Mouse (Mus musculus) midbrain, embryonic 13.5 days (tissue): ENCODE measurements around the gene Ccdc13. TPM values are rescaled to one million over a fixed set of nuclear protein-coding genes. Genes with fewer than 3 reads are reported as not detected.

Experiments used
- ATAC-seq: fragments of 200-750 bp; cut with Nextera tagmentation; 2 replicates; pipeline ENCODE4 v1.8.0; 2017; ENCODE audit warnings: mild to moderate bottlenecking, moderate TSS enrichment, moderate library complexity
- H3K27ac ChIP-seq: fragments of 300-500 bp; sonication (generic); 2 replicates; pipeline ENCODE4 v1.5.1; 2015; ENCODE audit warnings: inconsistent platforms, mild to moderate bottlenecking, moderate library complexity
- H3K27me3 ChIP-seq: fragments of 300-500 bp; sonication (generic); 2 replicates; pipeline ENCODE4 v1.6.1; 2015; ENCODE audit warnings: mild to moderate bottlenecking, inconsistent platforms
- H3K36me3 ChIP-seq: fragments of 300-500 bp; sonication (generic); 2 replicates; pipeline ENCODE4 v1.6.1; 2015; ENCODE audit warnings: mild to moderate bottlenecking, inconsistent platforms
- H3K4me1 ChIP-seq: fragments of 300-500 bp; sonication (generic); replicated peaks from 2 replicates; pipeline ENCODE4 v1.6.1; 2015; ENCODE audit warnings: inconsistent platforms
- H3K4me2 ChIP-seq: fragments of 300-500 bp; sonication (generic); replicated peaks from 2 replicates; pipeline ENCODE4 v1.6.1; 2015; ENCODE audit warnings: moderate library complexity, mild to moderate bottlenecking, inconsistent platforms
- H3K4me3 ChIP-seq: fragments of 300-500 bp; sonication (generic); replicated peaks from 2 replicates; pipeline ENCODE4 v1.5.1; 2015; ENCODE audit warnings: mild to moderate bottlenecking, inconsistent platforms
- H3K9ac ChIP-seq: fragments of 300-500 bp; sonication (generic); replicated peaks from 2 replicates; pipeline ENCODE4 v1.6.1; 2015; ENCODE audit warnings: mild to moderate bottlenecking, inconsistent platforms
- H3K9me3 ChIP-seq: fragments of 300-500 bp; sonication (generic); 2 replicates; pipeline ENCODE4 v1.6.1; 2016; ENCODE audit warnings: mild to moderate bottlenecking, inconsistent platforms
- WGBS: fragments of 180-500 bp; shearing (Covaris S2); methylation state at CpG from one replicate; pipeline ENCODE4 v1.1.7; 2015; 5-methylcytosine and 5-hydroxymethylcytosine counted together
- polyA plus RNA-seq: library from polyadenylated mRNA; unstranded; fragments of >200 nt; fragmentation: Nextera tagmentation; extraction: Ambion mirVana; gene quantifications from 2 replicates; pipeline ENCODE4 v1.2.1, GENCODE M21; 2015

Gene Ccdc13
- polyA plus RNA-seq, 1 experiment from 2014 or later: 5.0 TPM

GRCm38 (mm10) chr9:121865425-121866008, 26.3 kb upstream of the Ccdc13 start:
- ATAC-seq: no peak
- Histone ChIP-seq H3K36me3 (no peaks in the 10 kb centered on the region), H3K9ac (no peak overlapping the region), H3K9me3 (no peaks in the 10 kb centered on the region), H3K4me1 (peaks cover 3% of the 10 kb centered on the region; the same call in 1 of the 2 replicates), H3K27me3 (no peaks in the 10 kb centered on the region), H3K4me2 (no peak overlapping the region), H3K4me3 (no peak overlapping the region), H3K27ac (no peak overlapping the region)
- WGBS: 53% methylated on average over 3 of the region's 3 CpGs

- H3K4me1 ChIP-seq: peaks cover 3% of the 10 kb centered on the region; the same call in 1 of the 2 replicates
- no peak overlapping the region for H3K4me3 ChIP-seq
- H3K9me3 ChIP-seq: no peaks in the 10 kb centered on the region
- H3K4me2 ChIP-seq: no peak overlapping the region
- H3K36me3 ChIP-seq: no peaks in the 10 kb centered on the region
- H3K27ac ChIP-seq: no peak overlapping the region
- no peak for ATAC-seq
- no peaks in the 10 kb centered on the region for H3K27me3 ChIP-seq
- H3K9ac ChIP-seq: no peak overlapping the region
- 74% methylated on average over 4 of the region's 4 CpGs for WGBS
Observed at GRCm38 (mm10) chr9:121864837-121865236, 25.6 kb upstream of the Ccdc13 start.

- H3K27me3 ChIP-seq: no peaks in the 10 kb centered on the region
- H3K4me3 ChIP-seq: no peak overlapping the region
- no peak overlapping the region for H3K9ac ChIP-seq
- H3K36me3 ChIP-seq: no peaks in the 10 kb centered on the region
- no peak for ATAC-seq
- H3K4me1 ChIP-seq: peaks cover 17% of the 10 kb centered on the region
- no peak overlapping the region for H3K27ac ChIP-seq
- 80% methylated on average over 2 of the region's 2 CpGs for WGBS
- H3K4me2 ChIP-seq: no peak overlapping the region
- no peaks in the 10 kb centered on the region for H3K9me3 ChIP-seq
Observed at GRCm38 (mm10) chr9:121860921-121861320, 21.7 kb upstream of the Ccdc13 start.

GRCm38 (mm10) chr9:121859345-121859744, 20.1 kb upstream of the Ccdc13 start:
- Histone ChIP-seq H3K9ac (no peak overlapping the region), H3K4me2 (no peak overlapping the region), H3K27ac (no peak overlapping the region), H3K9me3 (no peaks in the 10 kb centered on the region), H3K27me3 (no peaks in the 10 kb centered on the region), H3K4me3 (no peak overlapping the region), H3K36me3 (no peaks in the 10 kb centered on the region), H3K4me1 (peaks cover 14% of the 10 kb centered on the region)
- 99% methylated on average over 2 of the region's 2 CpGs for WGBS
- ATAC-seq: no peak

- peak within 1 kb of the TSS; percentile 90 for H3K9ac ChIP-seq
- no peaks in the 10 kb centered on the region for H3K27me3 ChIP-seq
- peak within 1 kb of the TSS; percentile 72 for H3K4me3 ChIP-seq
- ATAC-seq: no peak
- peaks cover 14% of the 10 kb centered on the region for H3K4me1 ChIP-seq
- no peaks in the 10 kb centered on the region for H3K36me3 ChIP-seq
- H3K4me2 ChIP-seq: peak within 1 kb of the TSS; percentile 75
- peak within 1 kb of the TSS; percentile 96 for H3K27ac ChIP-seq
- no peaks in the 10 kb centered on the region for H3K9me3 ChIP-seq
- 7% methylated on average over 6 of the region's 6 CpGs for WGBS
Observed at GRCm38 (mm10) chr9:121858153-121858488, 18.9 kb upstream of the Ccdc13 start, which contains the start of gene Higd1a. Gene Higd1a (minus strand): TSS chr9:121858362.

DNA sequence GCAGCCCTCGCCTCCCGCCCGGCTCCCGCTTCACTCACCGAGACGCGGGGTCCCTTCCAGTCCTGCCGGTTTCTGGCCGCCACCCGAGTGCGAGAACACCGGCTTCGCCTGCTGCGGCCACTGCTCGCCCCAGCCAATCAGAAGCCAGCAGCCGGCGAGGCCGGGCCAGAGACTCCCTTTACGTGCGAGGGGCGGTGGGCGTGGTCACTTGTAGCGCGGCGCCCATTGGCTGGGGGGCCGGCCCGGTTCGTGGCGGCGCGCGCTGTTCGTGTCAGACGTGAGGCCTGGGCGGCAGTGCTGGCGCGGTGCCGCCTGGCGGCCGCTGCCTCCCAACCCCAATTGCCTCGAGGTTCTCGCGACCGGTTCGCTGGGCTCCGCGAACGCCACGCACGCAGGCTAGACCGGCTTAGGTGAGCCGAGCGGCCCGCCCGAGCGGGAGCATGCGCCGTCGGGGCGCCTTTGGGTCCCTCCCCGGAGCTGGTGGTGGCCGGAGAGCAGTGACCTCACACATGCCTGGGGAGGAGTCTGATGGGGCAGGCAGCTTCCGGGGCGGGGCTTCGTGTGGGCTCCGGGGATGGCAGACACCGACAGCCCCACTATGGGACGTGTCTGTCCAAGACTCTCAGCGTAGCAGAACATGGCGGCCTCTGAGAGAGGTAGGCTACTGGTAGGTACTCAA, 18.4 kb upstream of the Ccdc13 start:
- H3K27me3 ChIP-seq: no peaks in the 10 kb centered on the region
- ATAC-seq: peak; percentile 98
- peak overlapping the region; percentile 75 for H3K4me2 ChIP-seq
- peak overlapping the region; percentile 72 for H3K4me3 ChIP-seq
- under 1% methylated on average over 65 of the region's 70 CpGs for WGBS
- H3K9ac ChIP-seq: peak overlapping the region; percentile 90
- peak overlapping the region; percentile 96 for H3K27ac ChIP-seq
- no peaks in the 10 kb centered on the region for H3K9me3 ChIP-seq
- no peaks in the 10 kb centered on the region for H3K36me3 ChIP-seq
- H3K4me1 ChIP-seq: peaks cover 14% of the 10 kb centered on the region

GRCm38 (mm10) chr9:121856649-121857416, 17.6 kb upstream of the Ccdc13 start:
- peak overlapping the region; percentile 96 for H3K27ac ChIP-seq
- H3K9ac ChIP-seq: peak overlapping the region; percentile 90
- H3K4me1 ChIP-seq: peaks cover 14% of the 10 kb centered on the region
- 2% methylated on average over 39 of the region's 39 CpGs for WGBS
- ATAC-seq: no peak
- no peaks in the 10 kb centered on the region for H3K27me3 ChIP-seq
- H3K9me3 ChIP-seq: no peaks in the 10 kb centered on the region
- H3K4me2 ChIP-seq: peak overlapping the region; percentile 75
- peak overlapping the region; percentile 72 for H3K4me3 ChIP-seq
- H3K36me3 ChIP-seq: peaks cover 6% of the 10 kb centered on the region

- WGBS: 94% methylated on average over 3 of the region's 3 CpGs
- ATAC-seq: no peak
Observed at GRCm38 (mm10) chr9:121854246-121854645, 15.0 kb upstream of the Ccdc13 start.

GRCm38 (mm10) chr9:121847842-121848241, 8.6 kb upstream of the Ccdc13 start:
- Histone ChIP-seq H3K27me3 (no peaks in the 10 kb centered on the region), H3K36me3 (peaks cover 48% of the 10 kb centered on the region), H3K4me3 (no peak overlapping the region), H3K9ac (no peak overlapping the region), H3K9me3 (no peaks in the 10 kb centered on the region), H3K4me1 (no peaks in the 10 kb centered on the region), H3K4me2 (no peak overlapping the region), H3K27ac (no peak overlapping the region)
- ATAC-seq: no peak
- 87% methylated on average over 5 of the region's 5 CpGs for WGBS

More at GRCm38 (mm10) chr9:121854246-121854645, 15.0 kb upstream of the Ccdc13 start:
- H3K27ac ChIP-seq: no peak overlapping the region
- H3K9ac ChIP-seq: no peak overlapping the region
- H3K4me1 ChIP-seq: peaks cover 14% of the 10 kb centered on the region
- H3K27me3 ChIP-seq: no peaks in the 10 kb centered on the region
- no peaks in the 10 kb centered on the region for H3K9me3 ChIP-seq
- H3K36me3 ChIP-seq: peaks cover 29% of the 10 kb centered on the region
- no peak overlapping the region for H3K4me2 ChIP-seq
- no peak overlapping the region for H3K4me3 ChIP-seq

GRCm38 (mm10) chr9:121847138-121847537, 7.9 kb upstream of the Ccdc13 start:
- H3K9ac ChIP-seq: no peak overlapping the region
- ATAC-seq: no peak
- no peak overlapping the region for H3K4me2 ChIP-seq
- 98% methylated on average over 4 of the region's 4 CpGs for WGBS
- H3K36me3 ChIP-seq: peaks cover 46% of the 10 kb centered on the region
- no peaks in the 10 kb centered on the region for H3K27me3 ChIP-seq
- H3K9me3 ChIP-seq: no peaks in the 10 kb centered on the region
- H3K4me1 ChIP-seq: no peaks in the 10 kb centered on the region
- no peak overlapping the region for H3K27ac ChIP-seq
- H3K4me3 ChIP-seq: no peak overlapping the region

- Histone ChIP-seq H3K36me3 (peaks cover 41% of the 10 kb centered on the region), H3K4me2 (no peak overlapping the region), H3K27ac (no peak overlapping the region), H3K4me3 (no peak overlapping the region), H3K27me3 (no peaks in the 10 kb centered on the region), H3K9me3 (no peaks in the 10 kb centered on the region), H3K4me1 (no peaks in the 10 kb centered on the region), H3K9ac (no peak overlapping the region)
- peak; percentile 45; the same call in 1 of the 2 replicates for ATAC-seq
- WGBS: 54% methylated on average over 10 of the region's 10 CpGs
Observed at GRCm38 (mm10) chr9:121846526-121847118, 7.4 kb upstream of the Ccdc13 start.

GRCm38 (mm10) chr9:121842914-121843313, 3.7 kb upstream of the Ccdc13 start:
- no peak overlapping the region for H3K9ac ChIP-seq
- no peak for ATAC-seq
- peaks cover 8% of the 10 kb centered on the region for H3K36me3 ChIP-seq
- no peak overlapping the region for H3K27ac ChIP-seq
- peaks cover 10% of the 10 kb centered on the region for H3K4me1 ChIP-seq
- 93% methylated on average over 2 of the region's 2 CpGs for WGBS
- no peaks in the 10 kb centered on the region for H3K9me3 ChIP-seq
- no peak overlapping the region for H3K4me2 ChIP-seq
- no peak overlapping the region for H3K4me3 ChIP-seq
- no peaks in the 10 kb centered on the region for H3K27me3 ChIP-seq
